Mouse (Mus musculus): ENCODE data around the gene Tlr8. TPM values are rescaled to one million over a fixed set of nuclear protein-coding genes. Genes with fewer than 3 reads are reported as not detected.
A peak's percentile ranks its signal among the peaks of the same experiment; 100 is the strongest.
"Not testable (repeated sequence)": the region's sequence is repeated elsewhere in the genome, so short reads cannot be mapped to it uniquely, and the experiment has no call there.

The Tlr8 gene
- polyA plus RNA-seq (2014; fragmentation: Nextera tagmentation; extraction: Ambion mirVana) = 0.63 and 0.84 TPM in 2 replicates

GRCm38 (mm10) chrX:167264086-167264485 is at the start of gene Tlr8:
Tlr8 (minus strand) TSS chrX:167264329.
- Histone ChIP-seq H3K27me3 (replicated peaks; ENCODE audit: control insufficient read depth, insufficient read depth, low read length) (no peaks in the 10 kb centered on the region), H3K4me2 (no peak within 1 kb of the TSS), H3K27ac (ENCODE audit: low read depth, low read length) (no peak within 1 kb of the TSS), H3K4me3 (ENCODE audit: low read depth, low read length) (no peak within 1 kb of the TSS), H3K9ac (ENCODE audit: low read depth, low read length) (no peak within 1 kb of the TSS), H3K36me3 (ENCODE audit: control insufficient read depth, insufficient read depth, low read length) (no peaks in the 10 kb centered on the region), H3K4me1 (replicated peaks; ENCODE audit: control insufficient read depth, insufficient read depth, low read length) (no peaks in the 10 kb centered on the region), H3K9me3 (ENCODE audit: control insufficient read depth, low read length) (no peaks in the 10 kb centered on the region)
- no peak for ATAC-seq (replicated peaks; ENCODE audit: low FRiP score)
- DNase-seq (ENCODE audit: low spot score) = no peak
- 71% methylated on average over 4 of the region's 4 CpGs for WGBS

GRCm38 (mm10) chrX:167302061-167302460 is 37.9 kb upstream of the Tlr8 start:
- not testable (repeated sequence) for H3K4me3 ChIP-seq (ENCODE audit: low read depth, low read length); DNase-seq (ENCODE audit: low spot score); H3K36me3 ChIP-seq (ENCODE audit: control insufficient read depth, insufficient read depth, low read length); H3K9me3 ChIP-seq (ENCODE audit: control insufficient read depth, low read length); ATAC-seq (replicated peaks; ENCODE audit: low FRiP score); H3K4me1 ChIP-seq (replicated peaks; ENCODE audit: control insufficient read depth, insufficient read depth, low read length); H3K27ac ChIP-seq (ENCODE audit: low read depth, low read length); H3K27me3 ChIP-seq (replicated peaks; ENCODE audit: control insufficient read depth, insufficient read depth, low read length); H3K4me2 ChIP-seq; H3K9ac ChIP-seq (ENCODE audit: low read depth, low read length)
- no CpG with 5 or more reads among the region's 1 CpGs for WGBS

GRCm38 (mm10) chrX:167276953-167277352 is 12.8 kb upstream of the Tlr8 start:
- Histone ChIP-seq H3K9ac (ENCODE audit: low read depth, low read length) (no peak overlapping the region), H3K27me3 (replicated peaks; ENCODE audit: control insufficient read depth, insufficient read depth, low read length) (0 out of 2 replicates have a peak, but pooled peaks cover 3% of the 10 kb centered on the region), H3K27ac (ENCODE audit: low read depth, low read length) (no peak overlapping the region), H3K4me3 (ENCODE audit: low read depth, low read length) (no peak overlapping the region), H3K4me1 (replicated peaks; ENCODE audit: control insufficient read depth, insufficient read depth, low read length) (no peaks in the 10 kb centered on the region), H3K9me3 (ENCODE audit: control insufficient read depth, low read length) (no peaks in the 10 kb centered on the region), H3K4me2 (peak overlapping the region; percentile 37), H3K36me3 (ENCODE audit: control insufficient read depth, insufficient read depth, low read length) (no peaks in the 10 kb centered on the region)
- peak; percentile 49 for DNase-seq (ENCODE audit: low spot score)
- 17% methylated on average over 9 of the region's 9 CpGs for WGBS
- no peak for ATAC-seq (replicated peaks; ENCODE audit: low FRiP score)

- WGBS = 33% methylated on average over 10 of the region's 10 CpGs
- ATAC-seq (replicated peaks; ENCODE audit: low FRiP score) (no peak), DNase-seq (ENCODE audit: low spot score) (no peak)
- H3K9me3 ChIP-seq (ENCODE audit: control insufficient read depth, low read length) = no peaks in the 10 kb centered on the region
- H3K27me3 ChIP-seq (replicated peaks; ENCODE audit: control insufficient read depth, insufficient read depth, low read length) = 0 out of 2 replicates have a peak, but pooled peaks cover 3% of the 10 kb centered on the region
- peak overlapping the region; percentile 37 for H3K4me2 ChIP-seq
- H3K4me1 ChIP-seq (replicated peaks; ENCODE audit: control insufficient read depth, insufficient read depth, low read length) = no peaks in the 10 kb centered on the region
- no peak overlapping the region for H3K9ac ChIP-seq (ENCODE audit: low read depth, low read length)
- H3K36me3 ChIP-seq (ENCODE audit: control insufficient read depth, insufficient read depth, low read length) = no peaks in the 10 kb centered on the region
- H3K4me3 ChIP-seq (ENCODE audit: low read depth, low read length) = no peak overlapping the region
- no peak overlapping the region for H3K27ac ChIP-seq (ENCODE audit: low read depth, low read length)
Measured at GRCm38 (mm10) chrX:167276551-167276950, 12.4 kb upstream of the Tlr8 start.

GRCm38 (mm10) chrX:167263530-167263929 is 599 bp downstream of the Tlr8 start:
- H3K36me3 ChIP-seq (ENCODE audit: control insufficient read depth, insufficient read depth, low read length) = no peaks in the 10 kb centered on the region
- no peaks in the 10 kb centered on the region for H3K4me1 ChIP-seq (replicated peaks; ENCODE audit: control insufficient read depth, insufficient read depth, low read length)
- DNase-seq (ENCODE audit: low spot score) (no peak), ATAC-seq (replicated peaks; ENCODE audit: low FRiP score) (no peak)
- no peak overlapping the region for H3K9ac ChIP-seq (ENCODE audit: low read depth, low read length)
- H3K4me2 ChIP-seq = no peak overlapping the region
- H3K9me3 ChIP-seq (ENCODE audit: control insufficient read depth, low read length) = no peaks in the 10 kb centered on the region
- H3K27ac ChIP-seq (ENCODE audit: low read depth, low read length) = no peak overlapping the region
- H3K27me3 ChIP-seq (replicated peaks; ENCODE audit: control insufficient read depth, insufficient read depth, low read length) = no peaks in the 10 kb centered on the region; the same call in 1 of the 2 replicates
- no peak overlapping the region for H3K4me3 ChIP-seq (ENCODE audit: low read depth, low read length)
- 70% methylated on average over 4 of the region's 4 CpGs for WGBS

GRCm38 (mm10) chrX:167241736-167242135 is 22.4 kb downstream of the Tlr8 start:
- 91% methylated on average over 3 of the region's 3 CpGs for WGBS
- Histone ChIP-seq H3K27me3 (replicated peaks; ENCODE audit: control insufficient read depth, insufficient read depth, low read length) (no peaks in the 10 kb centered on the region; the same call in 1 of the 2 replicates), H3K9me3 (ENCODE audit: control insufficient read depth, low read length) (no peaks in the 10 kb centered on the region), H3K9ac (ENCODE audit: low read depth, low read length) (no peak overlapping the region), H3K4me2 (no peak overlapping the region), H3K4me3 (ENCODE audit: low read depth, low read length) (no peak overlapping the region), H3K4me1 (replicated peaks; ENCODE audit: control insufficient read depth, insufficient read depth, low read length) (no peaks in the 10 kb centered on the region), H3K27ac (ENCODE audit: low read depth, low read length) (no peak overlapping the region), H3K36me3 (ENCODE audit: control insufficient read depth, insufficient read depth, low read length) (no peaks in the 10 kb centered on the region)
- ATAC-seq (replicated peaks; ENCODE audit: low FRiP score) (no peak), DNase-seq (ENCODE audit: low spot score) (no peak)

- Histone ChIP-seq H3K4me1 (replicated peaks; ENCODE audit: control insufficient read depth, insufficient read depth, low read length) (no peaks in the 10 kb centered on the region), H3K4me2 (no peak overlapping the region), H3K27ac (ENCODE audit: low read depth, low read length) (no peak overlapping the region), H3K4me3 (ENCODE audit: low read depth, low read length) (no peak overlapping the region), H3K9ac (ENCODE audit: low read depth, low read length) (no peak overlapping the region), H3K9me3 (ENCODE audit: control insufficient read depth, low read length) (no peaks in the 10 kb centered on the region), H3K36me3 (ENCODE audit: control insufficient read depth, insufficient read depth, low read length) (no peaks in the 10 kb centered on the region), H3K27me3 (replicated peaks; ENCODE audit: control insufficient read depth, insufficient read depth, low read length) (peaks cover 2% of the 10 kb centered on the region; the same call in 1 of the 2 replicates)
- 67% methylated on average over 9 of the region's 9 CpGs for WGBS
- DNase-seq (ENCODE audit: low spot score) (no peak), ATAC-seq (replicated peaks; ENCODE audit: low FRiP score) (no peak)
Measured at GRCm38 (mm10) chrX:167239293-167239921, 24.7 kb downstream of the Tlr8 start.

- no peak for DNase-seq (ENCODE audit: low spot score)
- peak; percentile 36; the same call in 1 of the 2 replicates for ATAC-seq (replicated peaks; ENCODE audit: low FRiP score)
Measured at GRCm38 (mm10) chrX:167233104-167233687, 30.9 kb downstream of the Tlr8 start.

GRCm38 (mm10) chrX:167231150-167231549 is 33.0 kb downstream of the Tlr8 start:
- Histone ChIP-seq H3K9me3 (ENCODE audit: control insufficient read depth, low read length) (no peaks in the 10 kb centered on the region), H3K9ac (ENCODE audit: low read depth, low read length) (no peak overlapping the region), H3K4me3 (ENCODE audit: low read depth, low read length) (no peak overlapping the region), H3K27me3 (replicated peaks; ENCODE audit: control insufficient read depth, insufficient read depth, low read length) (0 out of 2 replicates have a peak, but pooled peaks cover 2% of the 10 kb centered on the region), H3K27ac (ENCODE audit: low read depth, low read length) (no peak overlapping the region), H3K36me3 (ENCODE audit: control insufficient read depth, insufficient read depth, low read length) (no peaks in the 10 kb centered on the region), H3K4me1 (replicated peaks; ENCODE audit: control insufficient read depth, insufficient read depth, low read length) (no peaks in the 10 kb centered on the region), H3K4me2 (no peak overlapping the region)
- DNase-seq (ENCODE audit: low spot score) (no peak), ATAC-seq (replicated peaks; ENCODE audit: low FRiP score) (no peak)
- WGBS = 64% methylated on average over 8 of the region's 8 CpGs

More at GRCm38 (mm10) chrX:167233104-167233687, 30.9 kb downstream of the Tlr8 start:
- no peak overlapping the region for H3K4me3 ChIP-seq (ENCODE audit: low read depth, low read length)
- 0 out of 2 replicates have a peak, but pooled peaks cover 2% of the 10 kb centered on the region for H3K27me3 ChIP-seq (replicated peaks; ENCODE audit: control insufficient read depth, insufficient read depth, low read length)
- no peaks in the 10 kb centered on the region for H3K36me3 ChIP-seq (ENCODE audit: control insufficient read depth, insufficient read depth, low read length)
- peak overlapping the region; percentile 9; the same call in 1 of the 2 replicates for H3K4me2 ChIP-seq
- no peak overlapping the region for H3K27ac ChIP-seq (ENCODE audit: low read depth, low read length)
- no peaks in the 10 kb centered on the region for H3K9me3 ChIP-seq (ENCODE audit: control insufficient read depth, low read length)
- H3K4me1 ChIP-seq (replicated peaks; ENCODE audit: control insufficient read depth, insufficient read depth, low read length) = no peaks in the 10 kb centered on the region
- 31% methylated on average over 9 of the region's 9 CpGs for WGBS
- no peak overlapping the region for H3K9ac ChIP-seq (ENCODE audit: low read depth, low read length)
